Mouse (Mus musculus): ENCODE measurements at regions not wholly inside any gene's neighbourhood (a gene's known extent, or its start where the extent isn't known, plus 50 kb on each side); places are given as distances from the start of the nearest gene placed in this dataset.

- no peak for TF ChIP-seq CTCF (IDR thresholded peaks at IDR 0.05; ENCODE audit: low read depth)
- TF ChIP-seq EP300 (optimal IDR thresholded peaks at IDR 0.05) = no peak
Observed at GRCm38 (mm10) chr13:37654651-37655050, 123.5 kb upstream of the Rreb1 start.

All from stomach, postnatal 0 days (tissue).